Mouse (Mus musculus) stomach, postnatal 0 days (tissue): ENCODE results near the gene Hpcal1.

Experiments
- CTCF ChIP-seq: IDR thresholded peaks from 2 replicates; pipeline ENCODE4 v1.5.1; 2016; ENCODE audit warnings: antibody characterized with exemption, low read depth, mild to moderate bottlenecking, moderate library complexity
- EP300 ChIP-seq: optimal IDR thresholded peaks from 2 replicates; pipeline ENCODE3; 2016; ENCODE audit warnings: antibody characterized with exemption

GRCm38 (mm10) chr12:17736859-17737577 is 46.4 kb downstream of the Hpcal1 start:
- TF ChIP-seq CTCF (no peak), EP300 (no peak)
